Mouse (Mus musculus) heart, postnatal 0 days (tissue): ENCODE measurements around the gene Cyp27b1. TPM values are rescaled to one million over a fixed set of nuclear protein-coding genes. Genes with fewer than 3 reads are reported as not detected.
A peak's percentile ranks its signal among the peaks of the same experiment; 100 is the strongest.

Experiments used
- ATAC-seq: fragments of 200-750 bp; cut with Nextera tagmentation; 2 replicates; pipeline ENCODE4 v1.8.0; 2017; ENCODE audit warnings: low read depth, moderate number of reproducible peaks, moderate library complexity; ENCODE audit not compliant: insufficient read depth
- DNase-seq: peaks from one replicate; pipeline ENCODE4 v3.0.0-alpha.2; 2016; ENCODE audit warnings: low spot score
- H3K27ac ChIP-seq: fragments of 300-500 bp; sonication (generic); 2 replicates; pipeline ENCODE4 v1.5.1; 2014; ENCODE audit warnings: low read depth, mild to moderate bottlenecking
- H3K27me3 ChIP-seq: fragments of 300-500 bp; sonication (generic); 2 replicates; pipeline ENCODE4 v1.6.1; 2014; ENCODE audit warnings: low read length, mixed read lengths; ENCODE audit not compliant: control insufficient read depth, insufficient read depth
- H3K36me3 ChIP-seq: fragments of 300-500 bp; sonication (generic); replicated peaks from 2 replicates; pipeline ENCODE4 v1.6.1; 2014; ENCODE audit warnings: low read length, mixed read lengths; ENCODE audit not compliant: control insufficient read depth, insufficient read depth
- H3K4me1 ChIP-seq: fragments of 300-500 bp; sonication (generic); 2 replicates; pipeline ENCODE4 v1.6.1; 2014; ENCODE audit warnings: antibody characterized with exemption; ENCODE audit not compliant: control insufficient read depth, insufficient read depth
- H3K4me2 ChIP-seq: fragments of 300-500 bp; sonication (generic); 2 replicates; pipeline ENCODE4 v1.6.1; 2014; ENCODE audit warnings: low read depth, mild to moderate bottlenecking, low read length, moderate library complexity
- H3K4me3 ChIP-seq: fragments of 300-500 bp; sonication (generic); 2 replicates; pipeline ENCODE4 v1.5.1; 2014; ENCODE audit warnings: low read depth, low read length
- H3K9ac ChIP-seq: fragments of 300-500 bp; sonication (generic); replicated peaks from 2 replicates; pipeline ENCODE4 v1.6.1; 2014; ENCODE audit warnings: low read depth, low read length, mixed read lengths
- H3K9me3 ChIP-seq: fragments of 300-500 bp; sonication (generic); replicated peaks from 2 replicates; pipeline ENCODE4 v1.6.1; 2016; ENCODE audit warnings: low read length; ENCODE audit not compliant: control insufficient read depth
- CTCF ChIP-seq: IDR thresholded peaks from 2 replicates; pipeline ENCODE4 v1.5.1; 2016; ENCODE audit warnings: antibody characterized with exemption, control low read depth, low read depth
- EP300 ChIP-seq: IDR thresholded peaks from 2 replicates; pipeline ENCODE4 v1.6.1; 2016; ENCODE audit warnings: antibody characterized with exemption, low read depth
- WGBS: fragments of 180-500 bp; shearing (Covaris S2); extraction: QIAGEN DNeasy Blood & Tissue Kit; methylation state at CpG from one replicate; pipeline ENCODE4 v1.1.7; 2014; 5-methylcytosine and 5-hydroxymethylcytosine counted together
- polyA plus RNA-seq: library from polyadenylated mRNA; unstranded; fragments of >200 nt; fragmentation: Nextera tagmentation; extraction: Ambion mirVana; gene quantifications from 2 replicates; pipeline ENCODE4 v1.2.1, GENCODE M21; 2015
- total RNA-seq: library from RNA; depleted of rRNA; stranded (reverse); fragments of >200 nt; gene quantifications from 2 replicates; pipeline ENCODE4 v1.2.3, GENCODE M21; 2014; ENCODE audit warnings: low replicate concordance

Cyp27b1 gene
- total and polyA plus RNA-seq, 2 experiments from 2014 or later = 0.08 TPM; not detected in 1

GRCm38 (mm10) chr10:127062503-127062902 is 14.5 kb downstream of the Cyp27b1 start:
- Histone ChIP-seq H3K27ac (no peak overlapping the region), H3K9me3 (no peaks in the 10 kb centered on the region), H3K4me3 (no peak overlapping the region), H3K4me2 (no peak overlapping the region), H3K36me3 (peaks cover 29% of the 10 kb centered on the region), H3K4me1 (peaks cover 7% of the 10 kb centered on the region), H3K27me3 (peaks cover 17% of the 10 kb centered on the region), H3K9ac (no peak overlapping the region)
- ATAC-seq (no peak), DNase-seq (no peak)
- no peak for TF ChIP-seq EP300
- TF ChIP-seq CTCF = no peak
- WGBS = 54% methylated on average over 5 of the region's 5 CpGs

GRCm38 (mm10) chr10:127063239-127063872 is 15.3 kb downstream of the Cyp27b1 start, which contains the start of gene Cdk4:
Cdk4 (plus strand) TSS chr10:127063534.
- Histone ChIP-seq H3K4me1 (peaks cover 7% of the 10 kb centered on the region), H3K9ac (peak within 1 kb of the TSS; percentile 82), H3K27ac (peak within 1 kb of the TSS; percentile 89), H3K27me3 (peaks cover 16% of the 10 kb centered on the region), H3K9me3 (no peaks in the 10 kb centered on the region), H3K4me2 (peak within 1 kb of the TSS; percentile 88), H3K4me3 (peak within 1 kb of the TSS; percentile 81), H3K36me3 (peaks cover 38% of the 10 kb centered on the region)
- TF ChIP-seq EP300 = peak; percentile 78; the same call in 1 of the 2 replicates
- no peak for TF ChIP-seq CTCF
- peak; percentile 94 for ATAC-seq
- WGBS = 1% methylated on average over 40 of the region's 46 CpGs
- peak; percentile 99 for DNase-seq

GRCm38 (mm10) chr10:127063913-127064870 is 16.1 kb downstream of the Cyp27b1 start:
- peaks cover 11% of the 10 kb centered on the region for H3K4me1 ChIP-seq
- H3K9me3 ChIP-seq = no peaks in the 10 kb centered on the region
- 11% methylated on average over 37 of the region's 37 CpGs for WGBS
- DNase-seq = no peak
- H3K4me3 ChIP-seq = peak overlapping the region; percentile 81
- H3K36me3 ChIP-seq = peaks cover 39% of the 10 kb centered on the region
- H3K27ac ChIP-seq = peak overlapping the region; percentile 89
- peak overlapping the region; percentile 82 for H3K9ac ChIP-seq
- ATAC-seq = peak; percentile 1; the same call in 1 of the 2 replicates
- H3K4me2 ChIP-seq = peak overlapping the region; percentile 88
- H3K27me3 ChIP-seq = peaks cover 10% of the 10 kb centered on the region
- TF ChIP-seq CTCF (no peak), EP300 (peak; percentile 13; the same call in 1 of the 2 replicates)

- Histone ChIP-seq H3K4me3 (no peak overlapping the region), H3K36me3 (peaks cover 39% of the 10 kb centered on the region), H3K27ac (no peak overlapping the region), H3K27me3 (no peaks in the 10 kb centered on the region; the same call in 1 of the 2 replicates), H3K9me3 (no peaks in the 10 kb centered on the region), H3K4me1 (peaks cover 19% of the 10 kb centered on the region), H3K9ac (no peak overlapping the region), H3K4me2 (no peak overlapping the region)
- DNase-seq (no peak), ATAC-seq (no peak)
- TF ChIP-seq CTCF = no peak
- no peak for TF ChIP-seq EP300
- 43% methylated on average over 9 of the region's 9 CpGs for WGBS
Observed at GRCm38 (mm10) chr10:127065981-127066380, 17.9 kb downstream of the Cyp27b1 start.

GRCm38 (mm10) chr10:127066519-127067018 is 18.5 kb downstream of the Cyp27b1 start:
- no peak overlapping the region for H3K4me3 ChIP-seq
- 90% methylated on average over 14 of the region's 14 CpGs for WGBS
- H3K9me3 ChIP-seq = no peaks in the 10 kb centered on the region
- no peak overlapping the region for H3K27ac ChIP-seq
- no peak overlapping the region for H3K4me2 ChIP-seq
- H3K9ac ChIP-seq = no peak overlapping the region
- ATAC-seq = no peak
- peaks cover 39% of the 10 kb centered on the region for H3K36me3 ChIP-seq
- H3K4me1 ChIP-seq = peaks cover 22% of the 10 kb centered on the region
- no peaks in the 10 kb centered on the region for H3K27me3 ChIP-seq
- no peak for TF ChIP-seq EP300
- TF ChIP-seq CTCF = no peak
- DNase-seq = no peak
